Mouse (Mus musculus) hindlimb bud, embryonic 11.5 days (tissue): Measurements from ENCODE around the gene Repin1.

Source experiments
- DNase-seq: peaks from one replicate; pipeline ENCODE4 v3.0.0-alpha.2; 2012; ENCODE audit warnings: low read depth, low spot score; ENCODE audit errors: extremely low spot score

Gene Repin1

DNA sequence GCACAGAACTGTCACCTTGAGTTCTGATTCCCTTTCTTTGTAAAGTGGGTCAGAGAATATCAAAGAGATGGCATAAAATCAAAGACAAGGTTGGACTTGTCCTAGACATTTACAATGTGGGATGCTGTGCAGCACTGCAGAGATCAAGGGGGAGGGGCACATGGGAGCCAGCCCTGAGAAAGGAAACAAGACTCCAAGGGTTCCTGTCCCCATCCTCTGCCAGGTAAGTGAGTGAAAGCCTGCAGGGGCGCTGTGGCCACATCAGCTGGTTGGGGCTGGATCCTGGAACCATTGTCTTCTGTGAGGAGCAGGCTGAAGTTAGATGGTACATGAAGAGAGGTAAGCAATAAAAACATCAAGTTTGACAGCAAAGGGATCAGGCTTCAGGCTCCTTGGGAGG, 29.8 kb downstream of the Repin1 start:
- no peak for DNase-seq

DNA sequence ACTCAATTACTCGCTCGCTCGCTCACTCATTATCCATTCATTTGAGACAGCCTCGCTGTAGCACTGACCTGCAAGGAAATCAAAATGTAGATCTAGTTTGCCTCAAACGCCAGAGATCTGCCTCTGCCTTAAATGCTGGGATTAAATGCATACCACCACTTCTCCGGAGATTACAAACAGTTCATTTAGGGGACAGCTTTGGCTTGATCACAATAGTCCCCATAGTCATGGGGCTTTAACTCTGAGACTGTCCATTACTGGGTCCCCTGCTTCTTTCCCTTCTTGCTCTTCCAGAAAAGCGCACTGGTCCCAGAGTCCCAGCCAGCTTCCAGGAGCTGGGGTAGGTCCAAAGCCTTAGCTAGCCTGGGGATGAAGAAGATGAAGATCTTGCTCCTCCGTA, 32.8 kb downstream of the Repin1 start, which contains the start of gene AI854703:
AI854703 (plus strand) TSS at position 301 of the 400 bp plus-strand sequence.
- DNase-seq = no peak

DNA sequence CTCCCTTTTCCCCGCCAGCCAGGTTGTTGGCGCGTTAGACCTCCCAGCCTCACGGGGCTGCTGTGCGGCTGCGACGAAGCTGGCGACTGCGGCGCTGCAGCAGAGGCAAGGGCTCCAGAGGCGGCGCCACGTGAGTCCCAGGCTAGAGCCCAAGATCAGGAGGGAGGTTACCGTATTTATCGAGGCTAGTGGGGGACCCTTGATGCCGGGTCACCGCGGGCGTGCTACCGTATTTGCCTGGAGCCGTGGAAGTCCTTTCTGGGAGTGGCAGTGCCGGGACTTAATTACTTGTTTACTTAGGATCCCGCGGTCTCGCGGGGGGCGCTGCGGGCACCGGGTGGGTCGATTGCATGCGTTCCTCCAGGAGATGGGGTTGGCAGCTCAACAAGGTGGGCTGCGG, 33.3 kb downstream of the Repin1 start:
- DNase-seq = no peak

DNA sequence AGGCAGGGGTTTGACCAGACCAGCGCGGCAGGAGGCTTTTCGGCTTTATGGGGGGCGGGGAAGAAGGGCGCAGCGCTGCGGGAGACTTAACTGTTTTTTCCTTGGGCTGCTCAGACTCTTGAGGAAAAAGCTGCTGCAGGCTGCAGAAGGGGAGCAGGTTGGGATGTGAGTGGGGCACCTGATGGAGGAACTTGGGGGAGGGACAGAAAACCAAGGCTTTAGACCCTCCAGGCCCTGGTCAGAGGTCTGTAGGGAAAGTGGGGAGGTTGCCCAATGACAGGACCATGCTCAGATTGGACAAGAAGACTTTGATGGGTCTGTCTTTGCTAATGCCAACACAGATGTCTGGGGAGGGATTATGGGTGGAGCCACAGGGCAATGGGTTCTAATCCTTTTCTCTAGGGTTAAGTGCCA, 33.8 kb downstream of the Repin1 start:
- no peak for DNase-seq

DNA sequence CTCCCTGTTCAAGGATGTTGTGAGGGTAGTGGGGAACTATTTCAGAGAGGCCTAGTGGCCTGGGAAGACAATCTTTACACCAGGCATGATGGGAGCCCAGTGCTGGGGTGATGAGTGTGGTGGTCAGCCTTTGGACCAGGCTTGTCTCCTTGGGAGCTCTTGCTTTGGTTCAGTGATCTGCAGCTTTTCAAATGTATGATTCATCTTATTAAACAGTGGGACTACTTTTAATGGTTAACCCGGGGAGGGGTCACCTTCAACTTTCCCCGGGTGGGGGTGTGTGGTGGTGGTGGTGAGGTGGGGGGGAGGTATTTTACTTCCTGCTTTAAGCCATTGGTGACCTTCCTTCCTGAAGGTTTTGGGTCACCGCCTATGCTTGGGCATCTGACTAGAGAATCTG, 34.7 kb downstream of the Repin1 start:
- no peak for DNase-seq

DNA sequence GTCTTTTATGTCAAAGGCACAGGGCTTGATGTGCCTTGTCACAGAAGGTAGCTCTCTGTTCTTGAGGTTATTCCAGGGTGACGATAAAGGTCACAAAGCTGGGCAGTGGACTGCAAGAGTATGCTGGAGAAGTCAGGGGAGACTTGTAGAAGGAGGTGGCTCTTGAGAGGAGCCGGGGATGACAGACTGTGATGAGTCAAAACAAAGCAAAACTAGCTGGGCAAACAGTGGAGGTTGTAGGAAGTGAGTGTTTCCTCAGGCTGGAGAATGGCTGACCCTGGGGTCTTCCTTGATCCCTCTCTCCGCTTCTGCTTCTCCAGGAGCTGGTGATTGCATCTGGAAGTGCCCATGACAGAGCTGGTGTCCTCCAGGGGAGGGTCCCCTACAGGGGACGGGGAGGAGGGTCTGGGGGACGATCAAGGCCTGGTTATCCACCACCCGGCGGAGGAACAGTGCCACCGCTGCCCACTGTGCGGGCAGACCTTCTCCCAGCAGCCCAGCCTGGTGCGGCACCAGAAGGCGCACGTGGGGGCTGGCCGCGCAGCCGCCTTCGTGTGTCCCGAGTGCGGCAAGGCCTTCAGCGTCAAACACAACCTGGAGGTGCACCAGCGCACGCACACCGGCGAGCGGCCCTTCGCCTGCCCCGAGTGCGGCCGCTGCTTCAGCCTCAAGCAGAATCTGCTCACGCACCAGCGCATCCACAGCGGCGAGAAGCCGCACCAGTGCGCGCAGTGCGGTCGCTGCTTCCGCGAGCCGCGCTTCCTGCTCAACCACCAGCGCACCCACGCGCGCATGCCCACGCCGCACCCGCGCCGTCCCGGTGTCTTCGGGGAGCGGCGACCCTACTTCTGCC, 35.4 kb downstream of the Repin1 start:
- DNase-seq = no peak

DNA sequence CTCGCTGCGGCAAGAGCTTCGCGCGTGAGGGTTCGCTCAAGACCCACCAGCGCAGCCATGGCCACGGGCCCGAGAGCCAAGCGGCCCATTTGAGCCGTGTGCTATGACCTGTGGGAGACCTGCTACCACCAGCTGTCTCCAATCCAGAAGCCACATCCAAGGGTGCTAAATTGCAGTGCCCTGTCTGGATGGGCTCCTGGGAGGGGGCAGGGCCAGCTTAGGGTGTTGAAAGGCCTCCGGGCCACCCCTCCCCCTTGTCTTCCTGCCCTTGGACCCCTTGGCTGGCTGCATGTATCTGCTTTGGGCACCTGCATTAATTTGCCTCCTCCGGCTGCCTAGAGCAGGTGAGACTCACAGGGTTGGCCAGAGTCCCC, 36.0 kb downstream of the Repin1 start:
- no peak for DNase-seq

DNA sequence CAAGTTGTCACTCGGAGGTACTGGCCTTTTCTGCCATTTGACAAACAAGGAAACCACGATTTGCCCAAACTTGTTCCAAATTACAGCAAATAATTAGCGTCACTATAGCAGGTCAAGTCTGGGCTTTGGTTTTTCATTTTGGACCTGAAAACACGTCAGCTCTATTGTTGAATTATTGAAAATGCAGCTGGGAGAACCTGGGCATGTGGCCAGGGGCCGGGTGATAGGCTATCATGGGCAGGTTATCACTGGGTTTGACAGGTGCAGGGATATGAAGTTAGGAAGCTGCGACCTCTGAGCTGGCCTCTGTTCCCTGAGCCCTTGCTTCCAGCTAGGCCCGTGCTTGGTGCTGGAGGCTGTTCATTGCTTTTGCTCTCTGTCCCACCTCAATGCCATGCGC, 37.1 kb downstream of the Repin1 start:
- DNase-seq = no peak

DNA sequence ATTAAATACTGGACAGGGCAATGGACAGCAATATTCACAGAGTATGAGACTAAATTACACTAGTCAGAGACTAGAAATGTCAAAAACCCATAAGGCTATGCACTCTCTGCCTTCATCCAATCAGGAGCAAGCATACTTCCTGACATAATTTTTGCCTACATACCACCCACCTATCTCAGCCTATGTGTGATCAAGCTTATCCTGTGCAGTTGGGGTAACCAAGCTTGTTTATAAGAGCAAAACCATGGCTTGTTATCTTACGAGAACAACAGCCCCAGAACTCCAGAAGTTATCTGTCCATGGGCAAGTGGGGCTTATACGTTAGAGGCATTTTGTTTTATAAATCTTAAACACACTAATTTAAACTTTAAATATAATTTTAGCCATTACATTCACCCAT, 41.4 kb downstream of the Repin1 start:
- DNase-seq = no peak

DNA sequence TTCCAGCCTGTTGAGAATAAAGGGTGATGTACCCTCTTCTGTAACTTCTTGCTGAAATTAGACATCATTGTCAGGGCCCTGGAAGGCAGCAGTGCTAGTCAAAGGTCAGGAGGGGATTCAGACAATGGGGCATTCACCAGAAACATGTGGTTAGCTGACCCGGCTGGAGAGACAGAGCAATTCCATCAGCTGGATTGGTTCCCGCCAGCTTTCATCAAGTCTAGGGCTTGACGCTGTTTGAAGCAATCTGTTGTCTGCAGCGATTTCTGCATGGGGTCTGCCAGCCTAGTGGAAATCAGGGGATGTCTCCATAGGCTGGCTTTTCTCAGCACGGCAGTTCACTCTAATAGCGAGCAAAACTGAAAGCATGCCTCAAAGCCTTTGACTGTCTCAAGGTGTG, 42.8 kb downstream of the Repin1 start:
- no peak for DNase-seq

DNA sequence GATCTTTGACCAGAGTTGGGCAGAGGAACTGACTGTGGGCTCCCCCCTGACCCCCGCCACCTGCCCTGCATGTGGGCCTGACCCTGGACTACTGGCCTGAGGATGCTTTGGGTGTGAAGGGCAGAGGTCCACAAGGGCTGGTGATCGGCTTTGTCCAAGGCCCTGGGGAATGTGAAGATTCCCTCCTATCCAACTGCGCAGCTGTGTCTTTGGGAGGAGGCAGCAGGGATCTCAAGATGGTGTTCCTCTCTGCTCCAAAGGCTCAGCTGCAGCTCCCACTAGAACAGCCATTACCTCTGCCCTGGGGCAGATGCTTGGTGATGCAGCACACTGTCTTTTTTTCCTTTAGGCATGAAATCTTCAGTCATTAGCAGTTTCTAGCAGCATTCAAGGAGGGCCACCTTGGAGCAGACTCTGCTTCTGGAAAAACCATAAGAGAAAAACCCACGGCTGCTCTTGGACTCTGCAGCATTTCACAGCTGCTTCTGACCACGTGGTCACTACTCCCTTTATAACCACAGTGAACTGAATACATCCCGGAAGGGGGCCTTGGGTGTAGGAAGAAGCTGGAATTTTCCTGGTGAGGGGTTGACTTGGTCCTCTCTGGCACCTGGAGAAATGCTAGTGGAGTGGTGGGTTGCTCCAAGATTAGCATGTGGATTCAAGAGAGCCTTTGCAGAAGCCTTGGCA, 44.3 kb downstream of the Repin1 start:
- no peak for DNase-seq

DNA sequence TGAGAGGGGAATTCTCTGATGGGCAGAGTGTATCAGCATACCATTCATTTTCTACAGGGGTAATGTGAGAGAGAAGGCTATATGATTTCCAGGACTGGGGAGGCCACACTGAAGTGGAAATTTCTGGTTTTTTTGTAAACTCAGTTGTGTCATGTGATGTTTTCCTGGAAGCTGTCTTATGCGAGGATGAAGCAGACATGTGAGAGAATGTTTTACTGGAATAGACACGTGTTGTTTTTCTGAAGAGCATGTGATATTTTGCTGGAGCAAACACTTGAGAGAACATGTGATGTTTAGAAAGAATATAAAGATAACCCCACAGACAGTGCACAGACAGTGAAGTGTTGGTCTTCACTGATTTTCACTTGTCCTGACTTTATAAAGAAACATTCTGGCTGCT, 44.9 kb downstream of the Repin1 start:
- no peak for DNase-seq

DNA sequence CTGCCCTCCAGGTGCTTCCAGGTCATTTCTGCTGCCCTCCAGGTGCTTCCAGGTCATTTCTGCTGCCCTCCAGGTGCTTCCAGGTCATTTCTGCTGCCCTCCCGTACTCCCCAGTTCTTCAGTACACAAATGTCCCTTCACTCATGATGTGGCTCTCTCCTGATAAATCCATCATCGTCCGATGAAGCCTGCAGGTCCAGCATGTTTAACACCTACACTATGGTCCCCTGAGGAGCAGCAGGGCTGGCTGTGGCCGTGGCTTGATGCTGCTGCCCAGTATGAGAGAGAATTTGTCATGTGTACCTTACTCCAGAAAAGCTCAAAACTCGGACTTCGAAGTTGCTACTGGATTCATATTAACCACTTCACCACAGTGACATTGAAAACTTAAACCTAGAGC, 47.7 kb downstream of the Repin1 start:
- DNase-seq = no peak

DNA sequence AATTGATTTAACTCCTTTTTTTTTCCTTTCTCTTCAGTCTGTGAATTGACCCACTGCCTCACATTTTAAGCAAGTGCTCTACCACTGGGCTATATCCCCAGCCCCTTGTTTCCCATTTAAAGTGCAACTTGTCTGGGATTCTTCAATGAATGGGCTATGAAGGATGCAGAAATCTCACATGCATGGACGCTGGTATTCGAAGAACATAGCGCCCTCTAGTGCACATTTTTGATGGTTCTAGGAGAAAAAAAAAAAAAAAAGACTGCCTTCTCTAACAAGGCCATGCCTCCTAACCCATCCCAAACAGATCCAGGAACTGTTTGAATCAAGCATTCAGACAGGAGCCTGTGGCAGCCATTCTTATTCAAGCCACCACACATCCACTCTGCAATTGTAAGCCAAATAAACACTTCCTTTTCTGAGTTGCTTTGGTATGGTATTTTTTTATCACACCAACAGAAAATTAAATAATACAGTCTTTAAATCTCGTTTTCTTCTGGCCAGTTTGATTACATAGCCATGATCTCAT, 49.1 kb downstream of the Repin1 start:
- peak; percentile 68 for DNase-seq

DNA sequence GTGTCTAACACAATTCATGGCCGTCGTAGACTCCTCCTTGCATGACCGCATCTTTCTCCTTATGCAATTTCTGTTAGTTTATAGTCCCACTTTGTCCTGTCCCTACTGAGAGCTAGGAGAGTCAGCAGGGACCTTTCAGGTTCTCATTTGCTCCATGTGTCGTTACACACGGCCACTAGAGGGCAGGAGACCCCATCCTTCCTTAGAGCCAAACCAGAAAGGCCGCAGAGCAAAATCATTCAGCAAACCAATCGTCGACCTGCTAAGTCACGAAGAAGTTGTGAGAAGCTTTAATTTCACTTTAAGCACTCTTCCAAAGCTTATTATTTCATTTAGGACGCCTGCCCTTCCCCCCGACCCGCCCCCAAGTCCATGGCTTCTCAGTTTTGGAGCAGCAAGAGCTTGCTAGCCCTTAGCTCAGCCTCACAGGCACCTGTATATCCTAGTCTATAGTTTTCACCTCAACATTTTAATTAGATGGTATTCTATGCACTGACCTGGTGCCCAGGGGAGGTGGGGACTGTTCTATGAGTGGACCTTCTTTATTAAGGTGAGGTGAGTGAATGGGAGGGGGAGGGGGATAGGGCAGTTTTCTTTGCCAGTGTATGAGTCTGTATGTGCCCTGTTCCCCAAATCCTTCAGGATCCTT, 52.1 kb downstream of the Repin1 start:
- DNase-seq = peak; percentile 57

DNA sequence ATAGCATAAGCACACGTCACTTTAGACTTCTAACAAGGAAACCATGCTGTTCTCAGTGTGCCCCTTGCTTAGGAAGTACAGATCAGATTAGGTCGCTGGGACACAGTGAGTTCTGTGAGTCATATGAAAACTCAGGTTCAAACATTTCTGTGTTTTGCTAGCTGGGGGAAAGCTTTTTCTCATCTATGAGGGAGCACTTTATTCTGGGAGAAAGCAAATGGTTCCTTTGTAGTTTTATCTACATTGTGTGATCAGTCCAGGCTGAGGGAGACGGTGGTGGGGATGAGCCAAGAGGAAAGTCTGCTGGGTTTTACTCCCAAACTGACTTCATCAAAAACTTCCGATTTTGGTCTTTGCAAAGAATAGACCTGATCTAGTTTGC, 52.6 kb downstream of the Repin1 start:
- DNase-seq = no peak

DNA sequence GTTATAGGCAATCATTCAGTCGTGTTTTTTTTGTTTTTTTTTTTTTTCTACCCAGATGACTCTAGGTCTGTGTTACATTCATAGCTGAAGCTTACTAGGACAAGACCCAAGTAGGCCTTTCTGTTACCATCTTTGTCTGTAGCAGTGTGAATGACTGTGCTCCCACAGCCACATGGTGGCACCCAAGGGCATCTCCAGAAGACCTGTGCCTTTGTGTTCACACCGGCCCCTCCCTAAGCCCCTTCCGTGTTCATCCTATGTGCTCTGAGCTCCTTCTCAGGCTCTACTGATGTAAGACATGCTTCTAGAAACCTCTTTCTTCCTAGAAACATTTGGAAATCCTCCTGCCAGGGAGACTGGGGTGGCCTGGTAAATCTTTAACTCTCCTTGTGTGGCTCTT, 53.3 kb downstream of the Repin1 start, which contains the start of gene Gimap8:
Gimap8 (plus strand) TSS at position 240 of the 400 bp plus-strand sequence.
- DNase-seq = no peak

DNA sequence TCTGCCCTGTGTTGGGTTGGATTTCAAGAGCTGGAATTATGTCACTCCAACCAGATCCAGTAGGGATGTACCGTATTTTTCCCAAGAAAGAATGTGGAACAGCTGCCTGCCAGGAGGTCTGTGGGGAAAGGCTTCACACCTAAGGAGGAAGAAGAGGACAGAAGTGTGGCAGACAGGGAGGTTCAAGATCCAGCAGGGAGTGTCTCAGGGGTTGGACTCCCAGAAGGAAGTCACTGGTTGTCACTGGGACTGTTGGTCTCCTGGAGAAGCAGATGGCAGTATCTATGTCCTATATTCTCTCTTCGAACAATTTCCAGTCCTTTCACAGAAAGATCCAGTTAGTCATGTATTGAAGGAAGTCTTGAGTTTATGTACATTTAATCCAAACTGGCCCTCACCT, 53.9 kb downstream of the Repin1 start:
- DNase-seq = no peak
